Mouse (Mus musculus) spleen, adult 2 months (tissue): ENCODE data around the gene Arg1.

Experiments used
- CTCF ChIP-seq: fragments of 200-500 bp; IDR thresholded peaks from 2 replicates; pipeline ENCODE4 v1.5.1; 2011; ENCODE audit warnings: mild to moderate bottlenecking, inconsistent platforms; ENCODE audit not compliant: insufficient read depth, insufficient read length, insufficient replicate concordance; ENCODE audit errors: extremely low read depth
- POLR2A ChIP-seq: fragments of 200-500 bp; IDR thresholded peaks from 2 replicates; pipeline ENCODE4 v1.6.1; 2011; ENCODE audit warnings: low read depth, low read length, inconsistent platforms

- TF ChIP-seq CTCF (no peak), POLR2A (no peak)
Measured at GRCm38 (mm10) chr10:24888343-24888742, 38.9 kb downstream of the Arg1 start.
